Mouse (Mus musculus) small intestine, adult 2 months (tissue): ENCODE data around the gene Tmem81.

Experiments used
- CTCF ChIP-seq: fragments of 200-500 bp; IDR thresholded peaks from 2 replicates; pipeline ENCODE4 v1.5.1; 2012; ENCODE audit warnings: low read depth, mild to moderate bottlenecking, control low read depth, inconsistent platforms, low read length, moderate library complexity, mixed read lengths; ENCODE audit not compliant: insufficient replicate concordance, insufficient read length; ENCODE audit errors: extremely low read depth
- POLR2A ChIP-seq: fragments of 200-500 bp; IDR thresholded peaks from 2 replicates; pipeline ENCODE4 v1.6.1; 2012; ENCODE audit warnings: low read depth, mild to moderate bottlenecking, control low read depth, inconsistent platforms, low read length, moderate library complexity

DNA sequence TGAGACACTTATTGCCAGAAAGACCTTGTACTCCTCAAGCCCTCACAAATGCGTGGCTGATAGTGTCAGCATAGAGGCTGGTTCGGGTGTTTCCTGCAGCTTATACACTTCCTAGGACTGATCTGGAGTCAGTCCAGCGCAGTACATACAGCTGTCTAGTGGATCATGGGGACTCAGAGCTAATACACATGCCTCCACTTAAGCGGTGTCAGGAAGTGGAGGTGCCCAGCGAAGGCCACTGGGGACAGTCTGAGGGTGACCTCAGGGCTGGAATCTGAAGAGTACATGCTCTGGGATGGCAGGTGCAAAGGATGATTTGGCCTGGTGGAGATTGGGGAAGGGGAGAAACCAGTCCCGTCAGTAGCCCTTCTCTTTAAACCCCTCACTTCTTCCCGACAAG, 34.7 kb downstream of the Tmem81 start:
- TF ChIP-seq POLR2A (no peak), CTCF (no peak)
